Mouse (Mus musculus) cortical plate, adult 2 months (tissue): ENCODE results near the gene Plek. TPM values are rescaled to one million over a fixed set of nuclear protein-coding genes. Genes with fewer than 3 reads are reported as not detected.
"Not testable (repeated sequence)": the region's sequence is repeated elsewhere in the genome, so short reads cannot be mapped to it uniquely, and the experiment has no call there.

Experiments
- H3K27ac ChIP-seq: fragments of 200-500 bp; 2 replicates; pipeline ENCODE4 v1.5.1; 2012; ENCODE audit warnings: low read length, control low read depth, inconsistent platforms; ENCODE audit not compliant: insufficient read depth
- H3K4me1 ChIP-seq: fragments of 200-500 bp; 2 replicates; pipeline ENCODE4 v1.6.1; 2011; ENCODE audit warnings: low read length; ENCODE audit not compliant: control insufficient read depth, insufficient read depth
- H3K4me3 ChIP-seq: fragments of 200-500 bp; 2 replicates; pipeline ENCODE4 v1.5.1; 2011; ENCODE audit warnings: mild to moderate bottlenecking, low read length, control low read depth; ENCODE audit not compliant: insufficient read depth
- CTCF ChIP-seq: fragments of 200-500 bp; IDR thresholded peaks from 2 replicates; pipeline ENCODE4 v1.5.1; 2011; ENCODE audit warnings: mild to moderate bottlenecking, control low read depth, low read length; ENCODE audit not compliant: insufficient read depth; ENCODE audit errors: extremely low read depth
- POLR2A ChIP-seq: fragments of 200-500 bp; IDR thresholded peaks from 2 replicates; pipeline ENCODE4 v1.6.1; 2011; ENCODE audit warnings: mild to moderate bottlenecking, low read length, control low read depth; ENCODE audit not compliant: insufficient read depth; ENCODE audit errors: extremely low read depth
- polyA plus RNA-seq: library from polyadenylated mRNA; depleted of rRNA; stranded (reverse); fragments of >200 nt; gene quantifications from 2 replicates; pipeline ENCODE4 v1.2.3, GENCODE M21; 2012; rRNA removed

Plek gene
- polyA plus RNA-seq, result 6.2 and 7.2 TPM in 2 replicates

DNA sequence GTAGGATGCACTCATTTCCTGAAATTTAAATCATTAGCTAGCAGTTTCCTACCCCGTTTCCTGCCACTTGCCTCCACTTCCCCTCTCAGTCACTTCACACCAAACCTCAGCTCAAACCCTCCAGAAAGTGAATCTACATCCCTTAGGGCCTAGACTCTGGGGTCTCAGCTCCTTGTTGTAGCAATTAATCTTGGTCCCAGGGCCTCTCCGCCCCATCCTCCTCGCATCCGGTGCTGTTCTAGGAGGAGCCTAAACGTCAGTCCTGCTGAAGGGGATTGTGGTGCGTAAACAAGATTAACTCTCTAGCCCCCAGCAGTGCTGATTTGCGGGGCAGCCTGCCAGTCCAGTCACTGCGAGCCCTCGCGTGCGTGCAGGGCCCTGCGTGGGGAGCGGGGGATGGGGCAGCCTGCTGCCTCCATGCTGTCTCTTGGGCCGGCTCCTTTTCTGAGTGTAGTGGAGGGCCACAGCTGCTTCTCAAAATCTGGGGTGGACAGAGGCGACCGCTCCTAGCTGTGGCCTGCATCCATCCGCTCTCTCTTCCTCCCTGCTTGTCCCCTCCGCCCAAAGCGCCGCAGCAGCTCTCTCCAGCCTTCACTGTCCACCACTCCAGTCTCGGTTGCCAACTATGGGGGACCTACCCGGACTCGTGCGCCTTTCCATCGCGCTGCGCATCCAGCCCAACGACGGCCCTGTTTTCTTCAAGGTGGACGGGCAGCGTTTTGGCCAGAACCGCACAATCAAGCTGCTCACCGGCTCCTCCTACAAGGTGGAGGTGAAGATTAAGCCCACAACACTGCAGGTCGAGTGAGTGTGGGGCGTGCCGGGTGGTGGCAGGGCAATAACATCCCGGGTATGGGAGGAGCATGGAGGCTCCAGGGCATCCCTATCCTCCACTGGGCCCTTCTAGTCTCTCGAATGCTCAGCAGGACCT, at the start of gene Plek, which contains the start of gene Cnrip1:
Plek (minus strand) TSS at position 837 of the 931 bp plus-strand sequence.
Cnrip1 (plus strand) TSS at position 42 of the 931 bp plus-strand sequence.
- TF ChIP-seq POLR2A (peak; percentile 62), CTCF (no peak)
- Histone ChIP-seq H3K4me3 (peak within 1 kb of the TSS; percentile 98), H3K4me1 (no peaks in the 10 kb centered on the region; the same call in 1 of the 2 replicates), H3K27ac (peak within 1 kb of the TSS; percentile 88)

DNA sequence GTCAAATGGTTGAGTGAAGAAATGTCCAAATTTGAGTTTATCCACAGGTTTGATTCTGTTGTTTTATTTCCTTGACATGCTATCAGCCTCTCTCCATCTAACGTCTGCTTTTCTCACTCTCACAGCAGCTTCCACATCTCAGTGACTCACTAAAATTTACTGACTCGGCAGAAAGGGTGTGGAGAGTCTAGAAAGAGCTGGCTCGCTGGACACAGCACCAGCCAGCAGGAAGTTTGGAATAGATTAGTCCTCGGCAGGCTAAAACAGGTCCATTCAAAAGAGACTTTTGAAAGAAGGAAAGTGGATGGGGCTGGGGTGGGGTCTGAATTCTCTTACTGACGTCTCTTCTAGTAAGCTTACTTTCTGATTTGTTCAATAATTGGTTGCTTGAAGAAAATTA, 33.9 kb upstream of the Plek start:
- H3K27ac ChIP-seq, result no peak overlapping the region
- TF ChIP-seq POLR2A, result no peak
- TF ChIP-seq CTCF, result no peak
- H3K4me1 ChIP-seq, result peaks cover 8% of the 10 kb centered on the region; the same call in 1 of the 2 replicates
- H3K4me3 ChIP-seq, result no peak overlapping the region

DNA sequence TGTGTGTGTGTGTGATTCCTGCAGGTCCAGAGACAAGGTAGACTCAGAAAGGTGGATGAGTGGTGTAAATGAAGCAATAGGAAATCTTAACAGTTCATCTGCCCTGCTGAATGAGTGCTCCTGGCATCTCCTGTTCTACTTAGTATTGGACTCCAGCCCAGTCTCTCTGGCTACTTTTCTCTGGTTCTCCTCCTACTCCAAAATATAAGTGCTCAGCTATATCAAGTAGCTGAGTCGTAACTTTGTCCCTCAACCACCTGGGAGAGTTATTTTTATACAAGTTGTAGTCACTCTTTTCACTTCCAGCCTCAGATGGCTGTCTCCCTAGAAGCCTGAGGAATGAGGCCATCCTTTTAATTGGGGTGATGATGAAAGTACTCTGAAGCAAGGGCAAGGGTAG, 31.7 kb upstream of the Plek start:
- Histone ChIP-seq H3K4me3 (no peak overlapping the region), H3K27ac (no peak overlapping the region), H3K4me1 (peaks cover 8% of the 10 kb centered on the region; the same call in 1 of the 2 replicates)
- TF ChIP-seq POLR2A (no peak), CTCF (no peak)

DNA sequence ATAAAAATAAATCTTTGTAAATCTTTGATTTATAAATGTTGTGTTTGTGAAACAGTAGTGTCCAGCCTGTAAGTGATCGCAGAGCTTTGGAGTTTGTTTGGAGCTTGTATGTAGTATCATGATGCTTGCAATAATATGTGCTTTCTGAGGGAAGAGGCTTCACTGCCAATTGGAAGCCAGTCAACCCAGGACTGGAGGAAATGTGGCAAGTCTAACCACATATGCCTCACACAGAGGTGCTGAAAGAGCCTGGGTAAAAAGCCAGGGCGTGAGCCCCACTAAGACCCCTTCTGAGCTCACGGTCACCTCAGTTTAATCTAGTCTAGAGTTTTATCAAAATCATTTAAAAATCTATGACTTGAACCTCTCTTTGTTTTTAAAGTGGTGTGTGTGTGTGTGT, 31.3 kb upstream of the Plek start:
- Histone ChIP-seq H3K27ac (no peak overlapping the region), H3K4me1 (peaks cover 8% of the 10 kb centered on the region; the same call in 1 of the 2 replicates), H3K4me3 (no peak overlapping the region)
- TF ChIP-seq POLR2A (no peak), CTCF (no peak)

DNA sequence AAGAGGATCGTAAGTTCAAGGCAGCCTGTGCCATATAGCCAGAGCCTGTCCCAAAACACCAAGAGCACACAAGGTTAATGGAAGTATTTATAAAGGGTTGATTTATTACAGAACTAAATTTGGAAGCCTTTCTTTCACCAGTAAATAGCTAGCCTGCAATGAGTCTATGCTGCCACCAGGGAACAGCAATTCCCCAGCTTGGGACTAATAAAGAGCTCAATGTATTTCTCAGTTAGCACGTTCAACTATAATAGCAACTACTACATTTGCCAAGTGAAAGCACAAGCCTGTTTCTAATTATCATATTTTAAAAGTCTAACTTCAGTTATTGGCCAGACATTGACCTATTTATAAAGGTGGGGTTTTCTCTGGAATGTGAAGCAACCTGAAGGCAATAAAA, 30.8 kb upstream of the Plek start:
- no peak overlapping the region for H3K4me3 ChIP-seq
- H3K4me1 ChIP-seq, result peaks cover 8% of the 10 kb centered on the region; the same call in 1 of the 2 replicates
- no peak for TF ChIP-seq POLR2A
- TF ChIP-seq CTCF, result peak; percentile 61; the same call in 1 of the 2 replicates
- H3K27ac ChIP-seq, result no peak overlapping the region

DNA sequence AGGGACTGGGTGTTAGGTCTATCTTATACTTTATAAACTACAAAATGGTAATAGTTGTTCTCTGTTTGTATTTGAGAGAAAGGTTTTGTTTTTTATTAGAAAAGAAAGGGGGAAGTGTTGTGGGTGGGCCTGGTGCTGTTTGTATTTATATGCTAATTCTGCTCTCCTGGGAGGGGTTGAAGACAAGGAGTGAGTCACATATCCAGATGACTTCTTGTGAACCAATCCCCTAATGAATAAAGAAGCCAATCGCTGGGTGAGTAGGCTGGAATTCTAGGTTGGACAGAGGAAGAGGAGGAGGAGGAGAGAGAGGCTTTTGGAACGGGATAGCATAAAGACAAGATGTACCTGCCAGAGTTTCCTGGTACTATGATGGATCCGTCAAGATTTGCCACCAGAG, 29.9 kb upstream of the Plek start:
- TF ChIP-seq CTCF, result no peak
- no peak for TF ChIP-seq POLR2A
- no peak overlapping the region for H3K27ac ChIP-seq
- peaks cover 8% of the 10 kb centered on the region; the same call in 1 of the 2 replicates for H3K4me1 ChIP-seq
- H3K4me3 ChIP-seq, result no peak overlapping the region

DNA sequence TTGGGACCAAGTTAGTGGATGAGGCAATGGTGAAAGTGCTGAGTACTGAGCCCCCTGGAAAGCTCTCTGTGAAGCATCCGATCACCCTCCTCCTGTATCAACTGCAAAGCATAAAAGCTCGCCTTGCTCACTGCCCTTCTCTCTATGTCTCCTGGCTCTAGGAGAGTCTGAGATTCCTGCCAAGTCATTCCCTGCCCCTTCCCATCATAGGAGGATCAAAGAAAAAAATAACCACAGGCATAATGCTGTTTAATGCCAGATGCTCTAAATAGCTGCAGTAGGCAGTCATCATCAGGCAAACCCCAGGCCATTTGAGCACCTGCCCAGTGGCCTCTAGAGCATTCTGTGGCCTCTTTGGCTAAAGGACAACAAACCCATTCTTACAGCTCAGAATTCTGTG, 23.5 kb upstream of the Plek start:
- H3K4me1 ChIP-seq, result no peaks in the 10 kb centered on the region
- no peak for TF ChIP-seq CTCF
- TF ChIP-seq POLR2A, result no peak
- H3K27ac ChIP-seq, result no peak overlapping the region
- no peak overlapping the region for H3K4me3 ChIP-seq

DNA sequence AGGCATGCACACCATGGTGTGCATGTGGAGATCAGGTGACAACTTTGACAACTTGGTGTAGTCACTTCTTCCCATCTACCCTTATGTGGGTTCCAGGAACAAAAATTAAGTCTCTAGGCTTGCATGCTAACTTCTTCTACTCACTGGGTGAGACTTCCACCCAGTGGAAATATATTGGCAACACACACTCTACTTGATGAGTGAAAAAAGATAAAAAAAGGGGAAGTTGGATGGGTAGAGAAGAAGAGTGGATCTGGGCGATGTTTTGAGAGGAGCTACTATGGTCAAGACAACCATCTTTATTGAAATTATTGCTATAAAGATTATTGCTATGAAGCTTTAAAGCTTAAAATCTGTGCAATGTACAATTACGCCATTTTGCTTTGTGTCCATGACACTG, 17.2 kb upstream of the Plek start:
- H3K4me3 ChIP-seq, H3K27ac ChIP-seq, H3K4me1 ChIP-seq: not testable (repeated sequence)

DNA sequence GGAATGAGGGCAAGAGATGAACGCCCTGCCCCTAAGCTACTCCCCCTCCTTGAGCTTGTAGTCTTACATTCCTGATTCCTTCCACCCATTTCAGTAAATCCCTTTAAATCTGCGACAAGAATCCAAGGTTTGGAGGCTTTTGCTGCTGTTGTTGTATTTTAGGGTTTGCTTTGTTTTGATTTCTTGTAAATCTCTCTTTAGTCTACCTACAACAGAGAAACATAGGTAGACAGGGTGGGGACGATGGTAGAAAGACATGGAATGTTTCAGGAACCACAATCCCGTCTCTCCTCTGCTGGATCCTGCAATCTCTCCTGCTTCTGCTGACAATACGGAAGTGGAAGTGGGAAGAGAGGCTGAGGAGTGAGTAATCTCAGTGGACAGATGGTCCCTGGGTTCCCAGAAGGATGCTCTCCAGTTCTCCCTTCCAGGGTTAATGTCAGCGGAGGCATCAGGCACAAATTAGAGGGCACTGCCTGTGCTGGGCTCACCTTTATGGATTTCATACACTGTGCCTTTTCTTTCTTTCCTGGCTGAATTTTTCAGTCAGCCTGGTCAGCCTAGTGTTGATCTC, 382 bp upstream of the Plek start:
- Histone ChIP-seq H3K4me3 (peak overlapping the region; percentile 98), H3K4me1 (no peaks in the 10 kb centered on the region; the same call in 1 of the 2 replicates), H3K27ac (peak overlapping the region; percentile 88)
- no peak; the same call in 1 of the 2 replicates for TF ChIP-seq POLR2A
- no peak for TF ChIP-seq CTCF
